Mouse (Mus musculus) stomach, postnatal 0 days (tissue): ENCODE results near the gene Pcmtd2. TPM values are rescaled to one million over a fixed set of nuclear protein-coding genes. Genes with fewer than 3 reads are reported as not detected.

Experiments used
- ATAC-seq: fragments of 200-750 bp; cut with Nextera tagmentation; 2 replicates; pipeline ENCODE4 v1.8.0; 2017; ENCODE audit not compliant: low FRiP score, low TSS enrichment
- DNase-seq: peaks from one replicate; pipeline ENCODE4 v3.0.0-alpha.2; 2016; ENCODE audit warnings: low spot score
- H3K27ac ChIP-seq: fragments of 300-500 bp; sonication (generic); replicated peaks from 2 replicates; pipeline ENCODE4 v1.5.1; 2014; ENCODE audit warnings: mild to moderate bottlenecking, control low read depth
- H3K27me3 ChIP-seq: fragments of 300-500 bp; sonication (generic); 2 replicates; pipeline ENCODE4 v1.6.1; 2014; ENCODE audit warnings: low read length; ENCODE audit not compliant: control insufficient read depth, insufficient read depth
- H3K36me3 ChIP-seq: fragments of 300-500 bp; sonication (generic); 2 replicates; pipeline ENCODE4 v1.6.1; 2014; ENCODE audit warnings: low read length, mixed read lengths; ENCODE audit not compliant: control insufficient read depth, insufficient read depth
- H3K4me1 ChIP-seq: fragments of 300-500 bp; sonication (generic); replicated peaks from 2 replicates; pipeline ENCODE4 v1.6.1; 2014; ENCODE audit warnings: antibody characterized with exemption; ENCODE audit not compliant: control insufficient read depth, insufficient read depth
- H3K4me2 ChIP-seq: fragments of 300-500 bp; sonication (generic); replicated peaks from 2 replicates; pipeline ENCODE4 v1.6.1; 2014; ENCODE audit warnings: low read depth, mild to moderate bottlenecking, control low read depth, moderate library complexity
- H3K4me3 ChIP-seq: fragments of 300-500 bp; sonication (generic); 2 replicates; pipeline ENCODE4 v1.5.1; 2014; ENCODE audit warnings: low read depth, low read length, control low read depth
- H3K9ac ChIP-seq: fragments of 300-500 bp; sonication (generic); 2 replicates; pipeline ENCODE4 v1.6.1; 2014; ENCODE audit warnings: mild to moderate bottlenecking, low read length, control low read depth, mixed read lengths
- H3K9me3 ChIP-seq: fragments of 300-500 bp; sonication (generic); 2 replicates; pipeline ENCODE4 v1.6.1; 2016; ENCODE audit warnings: low read length; ENCODE audit not compliant: control insufficient read depth
- CTCF ChIP-seq: IDR thresholded peaks from 2 replicates; pipeline ENCODE4 v1.5.1; 2016; ENCODE audit warnings: antibody characterized with exemption, low read depth, mild to moderate bottlenecking, moderate library complexity
- EP300 ChIP-seq: optimal IDR thresholded peaks from 2 replicates; pipeline ENCODE3; 2016; ENCODE audit warnings: antibody characterized with exemption
- WGBS: fragments of 180-500 bp; shearing (Covaris S2); extraction: QIAGEN DNeasy Blood & Tissue Kit; methylation state at CpG from one replicate; pipeline ENCODE4 v1.1.7; 2014; 5-methylcytosine and 5-hydroxymethylcytosine counted together
- polyA plus RNA-seq: library from polyadenylated mRNA; unstranded; fragments of >200 nt; fragmentation: Nextera tagmentation; extraction: Ambion mirVana; gene quantifications from 2 replicates; pipeline ENCODE4 v1.2.1, GENCODE M21; 2015

Gene Pcmtd2
- polyA plus RNA-seq, 1 experiment from 2014 or later: 16.4 TPM

GRCm38 (mm10) chr2:181829032-181829650, 8.5 kb upstream of the Pcmtd2 start:
- no peak for DNase-seq

GRCm38 (mm10) chr2:181832745-181833144, 4.9 kb upstream of the Pcmtd2 start:
- no peak for ATAC-seq

More at GRCm38 (mm10) chr2:181829032-181829650, 8.5 kb upstream of the Pcmtd2 start:
- no peak overlapping the region for H3K4me3 ChIP-seq
- no peak overlapping the region for H3K27ac ChIP-seq
- no peak for TF ChIP-seq EP300
- TF ChIP-seq CTCF: no peak
- no peaks in the 10 kb centered on the region for H3K36me3 ChIP-seq
- no peak for ATAC-seq
- H3K4me2 ChIP-seq: no peak overlapping the region
- H3K9ac ChIP-seq: no peak overlapping the region
- no peaks in the 10 kb centered on the region for H3K9me3 ChIP-seq
- 64% methylated on average over 2 of the region's 2 CpGs for WGBS
- H3K27me3 ChIP-seq: no peaks in the 10 kb centered on the region
- H3K4me1 ChIP-seq: no peaks in the 10 kb centered on the region

GRCm38 (mm10) chr2:181838293-181838680, 633 bp downstream of the Pcmtd2 start:
- Histone ChIP-seq H3K9ac (peak overlapping the region; percentile 92), H3K4me3 (peak overlapping the region; percentile 69), H3K27me3 (no peaks in the 10 kb centered on the region), H3K27ac (no peak overlapping the region), H3K4me1 (peaks cover 3% of the 10 kb centered on the region; the same call in 1 of the 2 replicates), H3K4me2 (peak overlapping the region; percentile 75), H3K36me3 (peaks cover 7% of the 10 kb centered on the region; the same call in 1 of the 2 replicates), H3K9me3 (no peaks in the 10 kb centered on the region)
- ATAC-seq (no peak), DNase-seq (no peak)
- TF ChIP-seq CTCF: no peak
- no peak for TF ChIP-seq EP300
- 1% methylated on average over 3 of the region's 3 CpGs for WGBS

More at GRCm38 (mm10) chr2:181832745-181833144, 4.9 kb upstream of the Pcmtd2 start:
- 62% methylated on average over 2 of the region's 2 CpGs for WGBS
- TF ChIP-seq CTCF (no peak), EP300 (no peak)
- Histone ChIP-seq H3K36me3 (no peaks in the 10 kb centered on the region), H3K27ac (no peak overlapping the region), H3K9ac (no peak overlapping the region), H3K9me3 (no peaks in the 10 kb centered on the region), H3K4me3 (no peak overlapping the region), H3K27me3 (no peaks in the 10 kb centered on the region), H3K4me1 (peaks cover 3% of the 10 kb centered on the region; the same call in 1 of the 2 replicates), H3K4me2 (no peak overlapping the region)
- DNase-seq: no peak

GRCm38 (mm10) chr2:181845709-181846394, 8.2 kb downstream of the Pcmtd2 start:
- 53% methylated on average over 5 of the region's 5 CpGs for WGBS

GRCm38 (mm10) chr2:181863791-181864535, 26.3 kb downstream of the Pcmtd2 start, which contains the start of gene Polr3k:
Polr3k (plus strand) TSS chr2:181864337.
- Histone ChIP-seq H3K27ac (peak within 1 kb of the TSS; percentile 71), H3K4me2 (peak within 1 kb of the TSS; percentile 85), H3K9me3 (no peaks in the 10 kb centered on the region), H3K27me3 (no peaks in the 10 kb centered on the region), H3K4me3 (peak within 1 kb of the TSS; percentile 66), H3K9ac (peak within 1 kb of the TSS; percentile 77), H3K4me1 (0 out of 2 replicates have a peak, but pooled peaks cover 2% of the 10 kb centered on the region), H3K36me3 (no peaks in the 10 kb centered on the region)
- ATAC-seq (peak; percentile 100), DNase-seq (peak; percentile 95)
- no peak for TF ChIP-seq EP300
- TF ChIP-seq CTCF: no peak; the same call in 1 of the 2 replicates
- WGBS: 0% methylated on average over 35 of the region's 35 CpGs

More at GRCm38 (mm10) chr2:181845709-181846394, 8.2 kb downstream of the Pcmtd2 start:
- Histone ChIP-seq H3K4me3 (no peak overlapping the region), H3K4me2 (no peak overlapping the region), H3K36me3 (peaks cover 13% of the 10 kb centered on the region), H3K4me1 (no peaks in the 10 kb centered on the region), H3K9me3 (no peaks in the 10 kb centered on the region), H3K27ac (no peak overlapping the region), H3K27me3 (no peaks in the 10 kb centered on the region), H3K9ac (no peak overlapping the region)
- DNase-seq (no peak), ATAC-seq (peak; percentile 42; the same call in 1 of the 2 replicates)
- TF ChIP-seq CTCF (no peak), EP300 (no peak)
